Comparison of ENCODE assay signal across 9 mouse cellular contexts in genomic region chr6:71030541-71030940, GRCm38 (mm10).
A peak's percentile ranks its signal among the peaks of the same experiment; 100 is the strongest.
DNase-seq lines count a peak whose midpoint lies in the region; ATAC-seq and TF ChIP-seq lines count a peak whose summit lies in the region.
"Had no signal": no experiment of that assay in that cellular context is flagged by ENCODE, and none has a peak within 500 bp of the region (broad histone marks: within the 10 kb centered on the region; RNA-seq: fewer than 3 reads in every experiment).

No protein-coding gene starts in this region.

- 77% methylated on average over 5 of the region's 5 CpGs for WGBS in hindbrain, postnatal 0 days
- WGBS in hindbrain, embryonic 10.5 days = 73% methylated on average over 5 of the region's 5 CpGs
- 75% methylated on average over 5 of the region's 5 CpGs for WGBS in forebrain, embryonic 13.5 days

- H3K4me2 ChIP-seq in hindbrain, postnatal 0 days (ENCODE audit: low read depth, low read length) = no peak overlapping the region
- H3K4me2 ChIP-seq in forebrain, embryonic 13.5 days = no peak overlapping the region
- H3K4me2 ChIP-seq: embryonic facial prominence, embryonic 13.5 days had no signal

- no peaks in the 10 kb centered on the region for H3K79me2 ChIP-seq in MEL (ENCODE audit: control insufficient read depth, insufficient read depth, low read length, poor library complexity)

- no peak overlapping the region for H3K27ac ChIP-seq in hindbrain, postnatal 0 days
- H3K27ac ChIP-seq in hindbrain, embryonic 10.5 days = no peak overlapping the region
- no peak overlapping the region for H3K27ac ChIP-seq in MEL (ENCODE audit: control insufficient read depth, low read depth, low read length)
- no peak overlapping the region for H3K27ac ChIP-seq in forebrain, embryonic 13.5 days
- H3K27ac ChIP-seq: embryonic facial prominence, embryonic 13.5 days had no signal

- peak; percentile 31; the same call in 1 of the 2 replicates for TF ChIP-seq CTCF in hindbrain, postnatal 0 days (IDR thresholded peaks at IDR 0.05; ENCODE audit: low read depth)
- TF ChIP-seq CTCF in MEL (IDR thresholded peaks at IDR 0.05 in 2 of 3, conservative IDR thresholded peaks at IDR 0.05 in 1 of 3; ENCODE audit: control insufficient read depth in 1 of 3, insufficient read depth in 1 of 3, low read depth in 2 of 3, low read length in 3 of 3, poor library complexity in 1 of 3, severe bottlenecking in 1 of 3) = peak; percentile 46 to 65 (median 62)

- no peak overlapping the region for H3K9ac ChIP-seq in hindbrain, postnatal 0 days (replicated peaks; ENCODE audit: low read length)
- H3K9ac ChIP-seq in MEL (ENCODE audit: control insufficient read depth, low read depth, low read length, poor library complexity, severe bottlenecking) = no peak overlapping the region
- no peak overlapping the region for H3K9ac ChIP-seq in forebrain, embryonic 13.5 days
- H3K9ac ChIP-seq: embryonic facial prominence, embryonic 13.5 days had no signal

- TF ChIP-seq RAD21 in MEL (IDR thresholded peaks at IDR 0.05; ENCODE audit: low read depth, low read length) = peak; percentile 28

- TF ChIP-seq EP300 in MEL (IDR thresholded peaks at IDR 0.05; ENCODE audit: low read depth in 1 of 2, low read length in 2 of 2) = no peak

- H3K4me1 ChIP-seq in hindbrain, postnatal 0 days (ENCODE audit: insufficient read depth, low read length) = no peaks in the 10 kb centered on the region
- no peaks in the 10 kb centered on the region for H3K4me1 ChIP-seq in hindbrain, embryonic 10.5 days (replicated peaks)
- no peaks in the 10 kb centered on the region for H3K4me1 ChIP-seq in MEL (ENCODE audit: control insufficient read depth in 1 of 2, insufficient read depth in 2 of 2, low read length in 2 of 2)
- H3K4me1 ChIP-seq in forebrain, embryonic 13.5 days = no peaks in the 10 kb centered on the region
- H3K4me1 ChIP-seq: embryonic facial prominence, embryonic 13.5 days had no signal

- no peaks in the 10 kb centered on the region for H3K27me3 ChIP-seq in hindbrain, postnatal 0 days (ENCODE audit: insufficient read depth, low read length)
- no peaks in the 10 kb centered on the region for H3K27me3 ChIP-seq in hindbrain, embryonic 10.5 days (ENCODE audit: insufficient read depth, poor library complexity, severe bottlenecking)
- H3K27me3 ChIP-seq in MEL (ENCODE audit: control insufficient read depth in 1 of 2, insufficient read depth in 2 of 2, low read length in 2 of 2) = no peaks in the 10 kb centered on the region; a peak in 1 of 4 replicates
- no peaks in the 10 kb centered on the region for H3K27me3 ChIP-seq in forebrain, embryonic 13.5 days
- H3K27me3 ChIP-seq: embryonic facial prominence, embryonic 13.5 days had no signal

- no peak for ATAC-seq in hindbrain, postnatal 0 days
- ATAC-seq in forebrain, embryonic 13.5 days = no peak
- no peak for ATAC-seq in erythroid progenitor cell, adult 5-6 weeks (replicated peaks; ENCODE audit: low FRiP score, poor library complexity, severe bottlenecking)

- no peaks in the 10 kb centered on the region for H3K36me3 ChIP-seq in hindbrain, postnatal 0 days (ENCODE audit: insufficient read depth, low read length)
- no peaks in the 10 kb centered on the region for H3K36me3 ChIP-seq in hindbrain, embryonic 10.5 days
- no peaks in the 10 kb centered on the region for H3K36me3 ChIP-seq in MEL (ENCODE audit: control insufficient read depth in 1 of 2, insufficient read depth in 2 of 2, low read length in 2 of 2)
- H3K36me3 ChIP-seq in forebrain, embryonic 13.5 days (ENCODE audit: poor library complexity, severe bottlenecking) = no peaks in the 10 kb centered on the region
- H3K36me3 ChIP-seq: embryonic facial prominence, embryonic 13.5 days had no signal

- no peak for TF ChIP-seq POLR2A in MEL (IDR thresholded peaks at IDR 0.05; ENCODE audit: control insufficient read depth in 1 of 2, insufficient read depth in 1 of 2, low read depth in 1 of 2, low read length in 2 of 2, poor library complexity in 1 of 2)

- H3K9me3 ChIP-seq in hindbrain, postnatal 0 days (ENCODE audit: low read length) = no peaks in the 10 kb centered on the region
- no peaks in the 10 kb centered on the region for H3K9me3 ChIP-seq in hindbrain, embryonic 10.5 days
- no peaks in the 10 kb centered on the region for H3K9me3 ChIP-seq in MEL (replicated peaks; ENCODE audit: insufficient read depth, low read length)
- no peaks in the 10 kb centered on the region for H3K9me3 ChIP-seq in forebrain, embryonic 13.5 days (replicated peaks)
- H3K9me3 ChIP-seq: embryonic facial prominence, embryonic 13.5 days had no signal

- H3K4me3 ChIP-seq in hindbrain, postnatal 0 days (ENCODE audit: low read length) = no peak overlapping the region
- H3K4me3 ChIP-seq in hindbrain, embryonic 10.5 days = no peak overlapping the region
- no peak overlapping the region for H3K4me3 ChIP-seq in MEL (ENCODE audit: control insufficient read depth in 1 of 2, insufficient read depth in 1 of 2, low read depth in 2 of 2, low read length in 2 of 2)
- no peak overlapping the region for H3K4me3 ChIP-seq in forebrain, embryonic 13.5 days
- H3K4me3 ChIP-seq: embryonic facial prominence, embryonic 13.5 days had no signal

- no peak for DNase-seq in hindbrain, postnatal 0 days (ENCODE audit: low spot score)
- no peak for DNase-seq in hindbrain, embryonic 10.5 days (ENCODE audit: low spot score)
- peak; percentile 48 to 58 for DNase-seq in B cell, adult 2 months
- DNase-seq in MEL (ENCODE audit: low read depth, low spot score) = peak; percentile 38
- peak; percentile 38 to 60 for DNase-seq in kidney, postnatal 25 days
- no peak for DNase-seq in spleen, postnatal 4 days (ENCODE audit: low spot score in 2 of 2)

TF ChIP-seq in MEL, 35 proteins besides CTCF, POLR2A, EP300 and RAD21:
- TF ChIP-seq MEF2A (IDR thresholded peaks at IDR 0.05; ENCODE audit: extremely low read depth, insufficient replicate concordance, low read depth, low read length, poor library complexity, severe bottlenecking) (no peak), SMC3 (IDR thresholded peaks at IDR 0.05; ENCODE audit: low read depth, low read length) (peak; percentile 56)

Comparison
In these comparisons a context has a peak if more than half of its experiments do, and no peak if none do; other contexts are left out.
1. DNase-seq: peak in B cell, adult 2 months (2 of 2), MEL (single experiment) and kidney, postnatal 25 days (2 of 2); none in hindbrain, postnatal 0 days (single experiment), hindbrain, embryonic 10.5 days (single experiment) and spleen, postnatal 4 days (0 of 2).